Mouse (Mus musculus) liver, embryonic 14.5 days (tissue): ENCODE measurements around the gene Gm42957.

Source experiments
- CTCF ChIP-seq: IDR thresholded peaks from 2 replicates; pipeline ENCODE4 v1.5.1; 2016; ENCODE audit warnings: antibody characterized with exemption, low read depth, control low read depth
- EP300 ChIP-seq: IDR thresholded peaks from 2 replicates; pipeline ENCODE4 v1.6.1; 2016; ENCODE audit warnings: antibody characterized with exemption, low read depth

DNA sequence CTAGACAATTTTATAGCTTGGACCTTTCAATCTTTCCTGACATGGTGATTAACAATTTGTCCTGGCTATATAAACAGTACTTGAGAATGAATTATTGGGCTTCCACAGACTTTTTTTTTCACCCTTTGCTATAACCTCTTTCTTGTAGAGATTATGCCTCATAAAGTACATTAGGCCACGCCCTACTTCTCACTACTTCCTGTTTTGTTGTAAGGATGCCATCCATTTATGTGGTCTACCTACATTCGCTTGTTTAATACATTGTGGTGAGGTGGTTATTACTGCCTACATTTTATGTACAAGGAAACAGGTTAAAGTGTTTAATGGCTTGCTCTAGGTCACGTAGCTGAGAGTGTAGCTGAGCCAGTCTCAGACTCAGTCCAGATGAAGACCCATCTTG is 39.9 kb downstream of the Gm42957 start:
- TF ChIP-seq CTCF (no peak), EP300 (no peak)
